Mouse (Mus musculus): ENCODE results near the gene Knop1. TPM values are rescaled to one million over a fixed set of nuclear protein-coding genes. Genes with fewer than 3 reads are reported as not detected.
A peak's percentile ranks its signal among the peaks of the same experiment; 100 is the strongest.

The Knop1 gene
- polyA plus RNA-seq, 1 experiment from 2014 or later, result 89.8 TPM

- Histone ChIP-seq H3K36me3 (ENCODE audit: insufficient read depth) (peaks cover 95% of the 10 kb centered on the region), H3K4me2 (no peak overlapping the region), H3K9me3 (ENCODE audit: low read depth, low read length) (no peaks in the 10 kb centered on the region), H3K4me1 (ENCODE audit: insufficient read depth) (no peaks in the 10 kb centered on the region), H3K27me3 (ENCODE audit: insufficient read depth, low read length) (no peaks in the 10 kb centered on the region), H3K27ac (ENCODE audit: low read depth) (peak overlapping the region; percentile 30; the same call in 1 of the 2 replicates), H3K9ac (no peak overlapping the region), H3K4me3 (ENCODE audit: low read depth, low read length) (no peak overlapping the region)
- peak; percentile 72 for DNase-seq
- ATAC-seq (ENCODE audit: insufficient read depth), result peak; percentile 77; the same call in 1 of the 2 replicates
- no peak for TF ChIP-seq CTCF (IDR thresholded peaks at IDR 0.05; ENCODE audit: low read depth)
- 66% methylated on average over 10 of the region's 10 CpGs for WGBS
Measured at GRCm38 (mm10) chr7:118848796-118849195, 7.3 kb downstream of the Knop1 start.

- no peak overlapping the region for H3K27ac ChIP-seq (ENCODE audit: low read depth)
- no peaks in the 10 kb centered on the region for H3K9me3 ChIP-seq (ENCODE audit: low read depth, low read length)
- no peak overlapping the region for H3K9ac ChIP-seq
- ATAC-seq (ENCODE audit: insufficient read depth) (no peak), DNase-seq (no peak)
- 89% methylated on average over 4 of the region's 4 CpGs for WGBS
- H3K4me2 ChIP-seq, result no peak overlapping the region
- no peaks in the 10 kb centered on the region for H3K27me3 ChIP-seq (ENCODE audit: insufficient read depth, low read length)
- no peak overlapping the region for H3K4me3 ChIP-seq (ENCODE audit: low read depth, low read length)
- H3K4me1 ChIP-seq (ENCODE audit: insufficient read depth), result no peaks in the 10 kb centered on the region
- no peak for TF ChIP-seq CTCF (IDR thresholded peaks at IDR 0.05; ENCODE audit: low read depth)
- H3K36me3 ChIP-seq (ENCODE audit: insufficient read depth), result peaks cover 91% of the 10 kb centered on the region
Measured at GRCm38 (mm10) chr7:118846329-118846728, 9.7 kb downstream of the Knop1 start.

GRCm38 (mm10) chr7:118845141-118845540 lies 10.9 kb downstream of the Knop1 start:
- no peaks in the 10 kb centered on the region for H3K9me3 ChIP-seq (ENCODE audit: low read depth, low read length)
- no peak overlapping the region for H3K27ac ChIP-seq (ENCODE audit: low read depth)
- H3K27me3 ChIP-seq (ENCODE audit: insufficient read depth, low read length), result no peaks in the 10 kb centered on the region
- H3K4me2 ChIP-seq, result no peak overlapping the region
- ATAC-seq (ENCODE audit: insufficient read depth) (no peak), DNase-seq (no peak)
- WGBS, result 72% methylated on average over 5 of the region's 5 CpGs
- TF ChIP-seq CTCF (IDR thresholded peaks at IDR 0.05; ENCODE audit: low read depth), result no peak
- no peak overlapping the region for H3K9ac ChIP-seq
- H3K4me3 ChIP-seq (ENCODE audit: low read depth, low read length), result no peak overlapping the region
- H3K36me3 ChIP-seq (ENCODE audit: insufficient read depth), result peaks cover 85% of the 10 kb centered on the region
- H3K4me1 ChIP-seq (ENCODE audit: insufficient read depth), result no peaks in the 10 kb centered on the region

- no peak for TF ChIP-seq CTCF (IDR thresholded peaks at IDR 0.05; ENCODE audit: low read depth)
- no peaks in the 10 kb centered on the region for H3K4me1 ChIP-seq (ENCODE audit: insufficient read depth)
- no peaks in the 10 kb centered on the region for H3K27me3 ChIP-seq (ENCODE audit: insufficient read depth, low read length)
- peaks cover 76% of the 10 kb centered on the region for H3K36me3 ChIP-seq (ENCODE audit: insufficient read depth)
- no peak overlapping the region for H3K4me3 ChIP-seq (ENCODE audit: low read depth, low read length)
- H3K9me3 ChIP-seq (ENCODE audit: low read depth, low read length), result no peaks in the 10 kb centered on the region
- DNase-seq, result no peak
- H3K27ac ChIP-seq (ENCODE audit: low read depth), result no peak overlapping the region
- 64% methylated on average over 4 of the region's 4 CpGs for WGBS
- no peak overlapping the region for H3K9ac ChIP-seq
- no peak overlapping the region for H3K4me2 ChIP-seq
- ATAC-seq (ENCODE audit: insufficient read depth), result no peak
Measured at GRCm38 (mm10) chr7:118842938-118843337, 13.1 kb downstream of the Knop1 start.

- Histone ChIP-seq H3K36me3 (ENCODE audit: insufficient read depth) (peaks cover 72% of the 10 kb centered on the region), H3K4me1 (ENCODE audit: insufficient read depth) (no peaks in the 10 kb centered on the region), H3K27me3 (ENCODE audit: insufficient read depth, low read length) (no peaks in the 10 kb centered on the region), H3K4me3 (ENCODE audit: low read depth, low read length) (no peak overlapping the region), H3K27ac (ENCODE audit: low read depth) (no peak overlapping the region), H3K9me3 (ENCODE audit: low read depth, low read length) (no peaks in the 10 kb centered on the region), H3K4me2 (no peak overlapping the region), H3K9ac (no peak overlapping the region)
- 34% methylated on average over 1 of the region's 1 CpGs for WGBS
- DNase-seq (no peak), ATAC-seq (ENCODE audit: insufficient read depth) (no peak)
- TF ChIP-seq CTCF (IDR thresholded peaks at IDR 0.05; ENCODE audit: low read depth), result no peak; the same call in 1 of the 2 replicates
Measured at GRCm38 (mm10) chr7:118841796-118842195, 14.3 kb downstream of the Knop1 start.

GRCm38 (mm10) chr7:118841030-118841745 lies 14.9 kb downstream of the Knop1 start:
- WGBS, result 81% methylated on average over 8 of the region's 8 CpGs
- Histone ChIP-seq H3K36me3 (ENCODE audit: insufficient read depth) (peaks cover 72% of the 10 kb centered on the region), H3K4me3 (ENCODE audit: low read depth, low read length) (no peak overlapping the region), H3K9ac (no peak overlapping the region), H3K4me2 (no peak overlapping the region), H3K27ac (ENCODE audit: low read depth) (no peak overlapping the region), H3K4me1 (ENCODE audit: insufficient read depth) (no peaks in the 10 kb centered on the region), H3K9me3 (ENCODE audit: low read depth, low read length) (no peaks in the 10 kb centered on the region), H3K27me3 (ENCODE audit: insufficient read depth, low read length) (no peaks in the 10 kb centered on the region)
- TF ChIP-seq CTCF (IDR thresholded peaks at IDR 0.05; ENCODE audit: low read depth), result no peak
- no peak for ATAC-seq (ENCODE audit: insufficient read depth)
- DNase-seq, result no peak

- WGBS, result 88% methylated on average over 5 of the region's 5 CpGs
- no peak for ATAC-seq (ENCODE audit: insufficient read depth)
Measured at GRCm38 (mm10) chr7:118837901-118838300, 18.2 kb downstream of the Knop1 start.

More at GRCm38 (mm10) chr7:118837901-118838300, 18.2 kb downstream of the Knop1 start:
- H3K9ac ChIP-seq, result no peak overlapping the region
- H3K27ac ChIP-seq (ENCODE audit: low read depth), result no peak overlapping the region
- no peak for TF ChIP-seq CTCF (IDR thresholded peaks at IDR 0.05; ENCODE audit: low read depth)
- H3K27me3 ChIP-seq (ENCODE audit: insufficient read depth, low read length), result no peaks in the 10 kb centered on the region
- peaks cover 55% of the 10 kb centered on the region for H3K36me3 ChIP-seq (ENCODE audit: insufficient read depth)
- no peak overlapping the region for H3K4me3 ChIP-seq (ENCODE audit: low read depth, low read length)
- no peaks in the 10 kb centered on the region for H3K9me3 ChIP-seq (ENCODE audit: low read depth, low read length)
- DNase-seq, result no peak
- H3K4me1 ChIP-seq (ENCODE audit: insufficient read depth), result no peaks in the 10 kb centered on the region
- no peak overlapping the region for H3K4me2 ChIP-seq
